Mouse (Mus musculus): ENCODE results near the gene Cyb5rl.

- TF ChIP-seq NANOG (IDR thresholded peaks at IDR 0.05; ENCODE audit: borderline replicate concordance, low read length) (no peak), CTCF (conservative IDR thresholded peaks at IDR 0.05; ENCODE audit: low read length) (no peak), POU5F1 (IDR thresholded peaks at IDR 0.05; ENCODE audit: borderline replicate concordance, low read length) (no peak)
Observed at GRCm38 (mm10) chr4:107035689-107036088, 31.1 kb upstream of the Cyb5rl start.
